Mouse (Mus musculus) myocyte (in vitro differentiated cells): ENCODE results near the gene Taf5l. TPM values are rescaled to one million over a fixed set of nuclear protein-coding genes. Genes with fewer than 3 reads are reported as not detected.

Experiments
- H3K27me3 ChIP-seq: one replicate; pipeline ENCODE4 v1.6.1; 2011; ENCODE audit not compliant: control insufficient read depth, insufficient read depth, insufficient read length
- H3K36me3 ChIP-seq: one replicate; pipeline ENCODE4 v1.6.1; 2011; ENCODE audit not compliant: control insufficient read depth, insufficient read depth
- H3K4me2 ChIP-seq: one replicate; pipeline ENCODE4 v1.6.1; 2011; ENCODE audit warnings: low read depth, control low read depth
- H3K4me3 ChIP-seq: one replicate; pipeline ENCODE4 v1.5.1; 2011; ENCODE audit warnings: mild to moderate bottlenecking, control low read depth, moderate library complexity
- H3K79me2 ChIP-seq: one replicate; pipeline ENCODE4 v1.6.1; 2011; ENCODE audit not compliant: control insufficient read depth, insufficient read depth
- H3ac ChIP-seq: one replicate; pipeline ENCODE4 v1.6.1; 2011; ENCODE audit not compliant: control insufficient read depth, insufficient read length
- CEBPB ChIP-seq: IDR thresholded peaks from 2 replicates; pipeline ENCODE4 v1.6.1; 2011; ENCODE audit warnings: mild to moderate bottlenecking, moderate library complexity; ENCODE audit not compliant: poor library complexity, insufficient read depth, severe bottlenecking
- E2F4 ChIP-seq: IDR thresholded peaks from one replicate; pipeline ENCODE4 v1.6.1; 2011; ENCODE audit warnings: mild to moderate bottlenecking, control low read depth, moderate library complexity; ENCODE audit not compliant: insufficient read depth
- MAX ChIP-seq: IDR thresholded peaks from one replicate; pipeline ENCODE4 v1.6.1; 2011; ENCODE audit warnings: low read depth, mild to moderate bottlenecking, control low read depth
- MYOD1 ChIP-seq, 3 experiments: IDR thresholded peaks; one replicate each; pipeline ENCODE4 v1.6.1; 2011; ENCODE audit warnings: control low read depth in 2 of 3, low read depth in 2 of 3, mild to moderate bottlenecking in 2 of 3, moderate library complexity in 1 of 3; ENCODE audit not compliant: insufficient read length in 2 of 3, control insufficient read depth in 1 of 3
- MYOG ChIP-seq, 3 experiments: IDR thresholded peaks; one replicate each; pipeline ENCODE4 v1.6.1; 2011; ENCODE audit warnings: control low read depth in 2 of 3, low read depth in 2 of 3, mild to moderate bottlenecking in 2 of 3; ENCODE audit not compliant: insufficient read length in 2 of 3, control insufficient read depth in 1 of 3, insufficient read depth in 1 of 3
- POLR2A ChIP-seq: IDR thresholded peaks from one replicate; pipeline ENCODE4 v1.6.1; 2011; ENCODE audit warnings: low read depth, mild to moderate bottlenecking, control low read depth, moderate library complexity; ENCODE audit not compliant: insufficient read length
- POLR2AphosphoS2 ChIP-seq: IDR thresholded peaks from one replicate; pipeline ENCODE4 v1.6.1; 2011; ENCODE audit warnings: low read depth, control low read depth; ENCODE audit not compliant: insufficient read length
- REST ChIP-seq: IDR thresholded peaks from one replicate; pipeline ENCODE4 v1.6.1; 2011; ENCODE audit warnings: mild to moderate bottlenecking, control low read depth, moderate library complexity; ENCODE audit not compliant: insufficient read depth, insufficient read length
- SRF ChIP-seq: IDR thresholded peaks from one replicate; pipeline ENCODE4 v1.6.1; 2011; ENCODE audit warnings: low read depth; ENCODE audit not compliant: control insufficient read depth, insufficient read length
- TCF12 ChIP-seq: IDR thresholded peaks from one replicate; pipeline ENCODE4 v1.6.1; 2011; ENCODE audit warnings: mild to moderate bottlenecking, control low read depth; ENCODE audit not compliant: poor library complexity, insufficient read depth, severe bottlenecking
- TCF3 ChIP-seq: IDR thresholded peaks from one replicate; pipeline ENCODE4 v1.6.1; 2011; ENCODE audit warnings: low read depth, control low read depth; ENCODE audit not compliant: insufficient read length
- USF1 ChIP-seq: IDR thresholded peaks from one replicate; pipeline ENCODE4 v1.6.1; 2011; ENCODE audit warnings: low read depth, mild to moderate bottlenecking, control low read depth, moderate library complexity
- polyA plus RNA-seq: library from polyadenylated mRNA; unstranded; fragments of >200 nt; fragmentation: generic; extraction: Trizol; gene quantifications from one replicate; pipeline ENCODE4 v1.2.1, GENCODE M21; 2012; ENCODE audit warnings: missing spikeins

Taf5l gene
- polyA plus RNA-seq, 1 experiment, result 16.0 TPM

DNA sequence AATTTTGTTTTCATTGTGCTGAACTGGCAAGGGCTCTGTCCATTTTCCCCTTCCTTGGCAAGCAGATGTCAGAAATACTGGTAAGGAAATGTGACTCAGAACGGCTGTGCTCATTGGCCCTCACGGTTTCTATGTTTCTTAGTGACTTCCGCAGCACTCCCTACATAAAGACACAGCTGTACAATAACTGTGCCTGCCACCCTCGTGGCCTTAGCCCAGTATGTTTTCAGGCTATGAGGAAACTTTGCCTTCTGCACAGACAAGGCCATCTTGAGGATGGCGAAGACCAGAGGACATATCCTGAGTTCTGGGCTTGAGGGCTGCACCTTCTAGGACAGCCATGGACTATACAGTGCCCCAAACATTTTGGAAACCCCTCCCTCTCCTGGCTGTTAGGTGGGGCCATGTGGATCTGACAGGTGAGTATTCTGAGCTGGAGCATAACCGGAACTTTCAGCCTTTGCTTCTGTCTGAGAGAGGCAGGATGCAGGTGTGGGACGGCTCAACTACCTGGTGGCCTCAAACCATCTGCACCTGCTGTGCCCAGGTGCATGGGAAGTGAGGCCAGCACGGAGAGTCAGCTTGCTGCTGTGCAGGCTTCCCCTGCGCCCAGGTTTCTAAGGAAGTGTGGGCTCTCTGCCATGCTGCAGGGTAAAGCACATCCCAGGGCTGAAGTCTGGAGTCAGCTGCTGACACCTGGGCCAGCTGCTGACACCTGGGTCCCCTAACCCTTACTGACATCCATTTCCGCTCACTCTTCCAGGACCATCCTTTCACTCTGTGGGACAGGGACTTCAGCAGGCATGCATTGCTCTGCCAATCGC, 35.8 kb upstream of the Taf5l start:
- Histone ChIP-seq H3K79me2 (no peaks in the 10 kb centered on the region), H3K4me2 (no peak overlapping the region), H3K4me3 (no peak overlapping the region), H3K36me3 (no peaks in the 10 kb centered on the region), H3ac (no peak overlapping the region), H3K27me3 (no peaks in the 10 kb centered on the region)
- TF ChIP-seq MYOD1 (IDR thresholded peaks at IDR 0.05; ENCODE audit: control insufficient read depth in 1 of 3, insufficient read length in 2 of 3, low read depth in 2 of 3) (no peak), POLR2A (no peak), POLR2AphosphoS2 (no peak), MYOG (IDR thresholded peaks at IDR 0.05; ENCODE audit: control insufficient read depth in 1 of 3, insufficient read depth in 1 of 3, insufficient read length in 2 of 3, low read depth in 2 of 3) (no peak), TCF12 (no peak)

GRCm38 (mm10) chr8:124052568-124052967, 31.4 kb upstream of the Taf5l start:
- Histone ChIP-seq H3ac (no peak overlapping the region), H3K36me3 (peaks cover 5% of the 10 kb centered on the region), H3K79me2 (no peaks in the 10 kb centered on the region), H3K4me3 (no peak overlapping the region), H3K27me3 (no peaks in the 10 kb centered on the region), H3K4me2 (no peak overlapping the region)
- no peak for TF ChIP-seq POLR2A
- TF ChIP-seq USF1, result no peak
- TF ChIP-seq REST, result no peak
- TF ChIP-seq TCF12, result no peak
- TF ChIP-seq E2F4, result no peak
- TF ChIP-seq CEBPB, result no peak
- TF ChIP-seq MAX, result no peak
- TF ChIP-seq MYOG (IDR thresholded peaks at IDR 0.05; ENCODE audit: control insufficient read depth in 1 of 3, insufficient read depth in 1 of 3, insufficient read length in 2 of 3, low read depth in 2 of 3), result no peak
- no peak for TF ChIP-seq MYOD1 (IDR thresholded peaks at IDR 0.05; ENCODE audit: control insufficient read depth in 1 of 3, insufficient read length in 2 of 3, low read depth in 2 of 3)
- no peak for TF ChIP-seq SRF
- no peak for TF ChIP-seq TCF3
- TF ChIP-seq POLR2AphosphoS2, result no peak

GRCm38 (mm10) chr8:124052110-124052509, 30.9 kb upstream of the Taf5l start:
- Histone ChIP-seq H3K36me3 (peaks cover 9% of the 10 kb centered on the region), H3K4me3 (no peak overlapping the region), H3K27me3 (no peaks in the 10 kb centered on the region), H3K79me2 (no peaks in the 10 kb centered on the region), H3K4me2 (no peak overlapping the region), H3ac (no peak overlapping the region)
- TF ChIP-seq CEBPB, result no peak
- TF ChIP-seq E2F4, result no peak
- no peak for TF ChIP-seq POLR2AphosphoS2
- no peak for TF ChIP-seq USF1
- TF ChIP-seq REST, result no peak
- TF ChIP-seq TCF3, result no peak
- TF ChIP-seq MAX, result no peak
- TF ChIP-seq SRF, result no peak
- TF ChIP-seq TCF12, result no peak
- no peak for TF ChIP-seq MYOD1 (IDR thresholded peaks at IDR 0.05; ENCODE audit: control insufficient read depth in 1 of 3, insufficient read length in 2 of 3, low read depth in 2 of 3)
- no peak for TF ChIP-seq POLR2A
- TF ChIP-seq MYOG (IDR thresholded peaks at IDR 0.05; ENCODE audit: control insufficient read depth in 1 of 3, insufficient read depth in 1 of 3, insufficient read length in 2 of 3, low read depth in 2 of 3), result no peak

DNA sequence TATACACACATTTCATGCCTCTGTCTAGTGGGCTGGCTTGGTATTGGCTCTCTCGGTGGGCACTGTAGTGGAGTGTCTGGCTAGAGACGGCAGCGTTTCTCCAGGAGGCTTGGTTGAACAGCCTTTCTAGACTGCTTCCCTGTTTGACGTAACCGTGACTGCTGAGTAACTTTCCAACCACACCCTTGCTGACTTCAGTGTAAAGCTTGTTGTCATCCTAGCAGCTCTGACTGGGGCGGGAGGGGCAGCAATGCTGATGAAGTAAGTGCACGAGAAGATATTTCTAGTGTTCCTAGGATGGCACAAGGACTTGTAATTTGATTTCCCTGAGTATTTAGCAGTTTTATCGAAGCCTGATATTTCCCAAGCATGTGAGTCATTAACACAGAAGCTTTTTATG, 24.7 kb upstream of the Taf5l start:
- TF ChIP-seq POLR2A (no peak), USF1 (no peak), E2F4 (no peak)
- H3K79me2 ChIP-seq, result no peaks in the 10 kb centered on the region
- H3K4me2 ChIP-seq, result no peak overlapping the region
- no peak overlapping the region for H3ac ChIP-seq
- H3K36me3 ChIP-seq, result peaks cover 30% of the 10 kb centered on the region
- no peaks in the 10 kb centered on the region for H3K27me3 ChIP-seq
- H3K4me3 ChIP-seq, result no peak overlapping the region

DNA sequence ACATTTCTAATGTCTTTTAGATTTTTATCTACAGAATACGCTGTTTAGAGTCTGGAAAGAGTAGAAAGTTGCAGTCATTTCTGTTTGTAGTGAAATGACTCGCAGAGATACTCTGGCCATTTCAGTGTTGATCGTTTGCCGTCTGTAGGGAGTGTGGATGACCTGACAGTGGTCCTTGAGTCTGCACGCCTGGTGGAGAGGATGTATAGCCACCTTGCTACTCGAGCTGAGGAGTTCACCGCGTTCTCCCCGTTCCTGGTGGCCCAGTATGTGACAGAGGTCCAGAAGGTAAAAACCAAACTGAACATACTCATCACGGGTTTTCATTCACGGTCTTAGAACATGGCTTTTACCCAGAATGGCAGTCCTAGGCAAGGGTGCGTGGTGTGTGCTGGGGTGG, 23.7 kb upstream of the Taf5l start:
- H3K4me2 ChIP-seq, result no peak overlapping the region
- peaks cover 30% of the 10 kb centered on the region for H3K36me3 ChIP-seq
- H3K27me3 ChIP-seq, result no peaks in the 10 kb centered on the region
- no peaks in the 10 kb centered on the region for H3K79me2 ChIP-seq
- no peak for TF ChIP-seq MYOG (IDR thresholded peaks at IDR 0.05; ENCODE audit: control insufficient read depth in 1 of 3, insufficient read depth in 1 of 3, insufficient read length in 2 of 3, low read depth in 2 of 3)
- no peak for TF ChIP-seq SRF
- no peak for TF ChIP-seq TCF3
- no peak for TF ChIP-seq USF1
- no peak for TF ChIP-seq MYOD1 (IDR thresholded peaks at IDR 0.05; ENCODE audit: control insufficient read depth in 1 of 3, insufficient read length in 2 of 3, low read depth in 2 of 3)
- TF ChIP-seq REST, result no peak
- no peak for TF ChIP-seq POLR2A
- no peak for TF ChIP-seq POLR2AphosphoS2
- TF ChIP-seq E2F4, result no peak
- TF ChIP-seq CEBPB, result no peak
- TF ChIP-seq TCF12, result no peak
- TF ChIP-seq MAX, result no peak
- H3ac ChIP-seq, result no peak overlapping the region
- no peak overlapping the region for H3K4me3 ChIP-seq
